Mouse (Mus musculus) adrenal gland, adult 18-20 months (tissue): ENCODE measurements at regions not wholly inside any gene's neighbourhood (a gene's known extent, or its start where the extent isn't known, plus 50 kb on each side); places are given as distances from the start of the nearest gene placed in this dataset.

ENCODE experiments used
- DNase-seq, 2 experiments: peaks; one replicate each; pipeline ENCODE4 v3.0.0; 2021 to 2022; ENCODE audit warnings: low spot score in 2 of 2

- no peak for DNase-seq
Observed at GRCm38 (mm10) chr8:12330886-12331285, 52.3 kb downstream of the A230072I06Rik start.

GRCm38 (mm10) chr8:12331652-12332051 is 53.0 kb downstream of the A230072I06Rik start:
- DNase-seq = peak; percentile 33 to 35

GRCm38 (mm10) chr8:12334081-12334480 is 55.5 kb downstream of the A230072I06Rik start:
- DNase-seq = no peak

- no peak for DNase-seq
Observed at GRCm38 (mm10) chr8:12334605-12335004, 56.0 kb downstream of the A230072I06Rik start.

- DNase-seq = no peak
Observed at GRCm38 (mm10) chr8:12339149-12339924, 55.8 kb upstream of the Sox1 start.

- DNase-seq = no peak
Observed at GRCm38 (mm10) chr8:12340946-12341345, 54.1 kb upstream of the Sox1 start.
